Mouse (Mus musculus) embryonic facial prominence, embryonic 11.5 days (tissue): Measurements from ENCODE around the gene Rbfox1. TPM values are rescaled to one million over a fixed set of nuclear protein-coding genes. Genes with fewer than 3 reads are reported as not detected.

Experiments
- ATAC-seq: fragments of 200-750 bp; cut with Nextera tagmentation; replicated peaks from 2 replicates; pipeline ENCODE4 v1.8.0; 2017; ENCODE audit warnings: low read depth; ENCODE audit not compliant: insufficient number of reproducible peaks, low FRiP score, low TSS enrichment
- DNase-seq: peaks from one replicate; pipeline ENCODE4 v3.0.0-alpha.2; 2015; ENCODE audit warnings: low spot score
- H3K27ac ChIP-seq: fragments of 300-500 bp; sonication (generic); replicated peaks from 2 replicates; pipeline ENCODE4 v1.5.1; 2014; ENCODE audit warnings: mild to moderate bottlenecking, low read depth, low read length, control low read depth
- H3K27me3 ChIP-seq: fragments of 300-500 bp; sonication (generic); 2 replicates; pipeline ENCODE4 v1.6.1; 2014; ENCODE audit warnings: mild to moderate bottlenecking, low read length, moderate library complexity, mixed read lengths; ENCODE audit not compliant: control insufficient read depth, insufficient read depth
- H3K36me3 ChIP-seq: fragments of 300-500 bp; sonication (generic); replicated peaks from 2 replicates; pipeline ENCODE4 v1.6.1; 2014; ENCODE audit warnings: low read depth, mild to moderate bottlenecking, low read length, moderate library complexity, mixed read lengths; ENCODE audit not compliant: control insufficient read depth, insufficient read depth
- H3K4me1 ChIP-seq: fragments of 300-500 bp; sonication (generic); 2 replicates; pipeline ENCODE4 v1.6.1; 2014; ENCODE audit warnings: low read length, mixed read lengths; ENCODE audit not compliant: control insufficient read depth, insufficient read depth
- H3K4me2 ChIP-seq: fragments of 300-500 bp; sonication (generic); 2 replicates; pipeline ENCODE4 v1.6.1; 2014; ENCODE audit warnings: low read depth, mild to moderate bottlenecking, control low read depth, low read length, moderate library complexity
- H3K4me3 ChIP-seq: fragments of 300-500 bp; sonication (generic); 2 replicates; pipeline ENCODE4 v1.5.1; 2014; ENCODE audit warnings: low read depth, low read length, control low read depth
- H3K9ac ChIP-seq: fragments of 300-500 bp; sonication (generic); replicated peaks from 2 replicates; pipeline ENCODE4 v1.6.1; 2014; ENCODE audit warnings: mild to moderate bottlenecking, control low read depth, low read length
- H3K9me3 ChIP-seq: fragments of 300-500 bp; sonication (generic); replicated peaks from 2 replicates; pipeline ENCODE4 v1.6.1; 2016; ENCODE audit warnings: mild to moderate bottlenecking, low read length, inconsistent platforms, mixed read lengths; ENCODE audit not compliant: control insufficient read depth
- WGBS: fragments of 180-500 bp; shearing (Covaris S2); extraction: QIAGEN DNeasy Blood & Tissue Kit; methylation state at CpG from one replicate; pipeline ENCODE4 v1.1.7; 2014; 5-methylcytosine and 5-hydroxymethylcytosine counted together
- polyA plus RNA-seq: library from polyadenylated mRNA; unstranded; fragments of >200 nt; fragmentation: Nextera tagmentation; extraction: Ambion mirVana; gene quantifications from 2 replicates; pipeline ENCODE4 v1.2.1, GENCODE M21; 2014

Gene Rbfox1
- polyA plus RNA-seq, 1 experiment from 2014 or later = 4.2 TPM

DNA sequence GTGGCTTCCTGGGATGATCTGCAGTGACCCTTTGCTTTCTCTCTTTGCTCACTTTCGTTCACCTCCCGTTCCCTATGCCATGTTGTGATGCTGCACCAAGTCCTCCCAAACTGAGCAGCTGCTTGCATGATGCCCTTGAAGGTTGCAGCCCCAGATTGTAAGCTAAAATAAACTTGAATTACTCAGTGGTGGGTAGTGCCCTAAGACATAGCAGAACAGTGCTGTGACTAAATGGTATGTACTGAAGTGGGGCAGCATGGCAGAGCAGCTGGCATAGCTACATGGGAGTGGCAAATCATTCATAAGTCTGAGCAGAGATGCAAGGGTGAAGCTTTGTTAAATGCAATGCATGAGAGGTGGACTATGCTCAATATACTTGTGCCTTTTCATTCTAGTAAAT, 307.2 kb downstream of the Rbfox1 start:
- no peaks in the 10 kb centered on the region for H3K27me3 ChIP-seq
- H3K36me3 ChIP-seq = no peaks in the 10 kb centered on the region
- H3K9ac ChIP-seq = no peak overlapping the region
- 72% methylated on average over 2 of the region's 2 CpGs for WGBS
- H3K4me1 ChIP-seq = no peaks in the 10 kb centered on the region
- H3K4me2 ChIP-seq = no peak overlapping the region
- no peak overlapping the region for H3K4me3 ChIP-seq
- H3K9me3 ChIP-seq = no peaks in the 10 kb centered on the region
- DNase-seq = no peak
- H3K27ac ChIP-seq = no peak overlapping the region
- no peak for ATAC-seq

DNA sequence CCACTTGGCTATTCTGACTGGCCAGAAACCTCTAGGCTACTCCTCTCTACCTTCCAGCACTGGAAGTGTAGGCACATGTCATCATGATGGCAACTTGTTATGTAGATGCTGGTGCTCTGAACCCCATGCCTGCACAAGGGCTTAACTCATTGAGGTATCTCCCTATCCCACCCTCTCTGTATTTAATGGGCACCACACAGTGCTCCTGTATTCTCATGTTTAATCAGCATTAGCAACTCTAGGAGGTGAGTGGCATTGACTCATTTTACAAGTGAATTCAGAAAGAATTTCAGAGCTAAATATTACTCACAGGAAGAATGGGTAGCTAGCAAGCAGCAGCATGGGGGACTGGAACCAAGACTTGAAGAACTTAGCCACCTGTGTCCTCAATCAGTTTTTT, 321.3 kb downstream of the Rbfox1 start:
- ATAC-seq (no peak), DNase-seq (no peak)
- Histone ChIP-seq H3K4me2 (no peak overlapping the region), H3K27ac (no peak overlapping the region), H3K4me1 (no peaks in the 10 kb centered on the region), H3K9ac (no peak overlapping the region), H3K4me3 (no peak overlapping the region), H3K36me3 (no peaks in the 10 kb centered on the region), H3K27me3 (no peaks in the 10 kb centered on the region), H3K9me3 (no peaks in the 10 kb centered on the region)

DNA sequence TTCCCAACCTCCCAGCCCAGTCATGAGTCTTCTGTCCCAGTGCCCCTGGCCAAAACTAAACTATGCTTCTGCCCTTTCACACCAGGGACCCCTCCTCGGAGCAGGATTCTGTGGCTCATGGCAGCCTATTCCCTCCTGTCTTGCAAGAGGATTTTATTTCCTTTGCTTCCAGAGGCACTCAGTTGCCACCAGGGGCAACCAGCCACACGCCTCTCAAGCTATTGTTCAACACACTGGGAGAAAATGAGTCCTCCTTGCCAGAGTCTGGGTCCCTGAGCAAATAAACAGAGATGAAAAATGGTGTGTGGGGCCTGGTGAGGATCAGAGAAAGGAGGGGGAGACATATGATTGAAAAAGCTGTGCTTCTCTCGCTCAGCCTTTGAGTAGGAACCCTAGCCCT, 327.8 kb downstream of the Rbfox1 start:
- Histone ChIP-seq H3K27ac (no peak overlapping the region), H3K9me3 (no peaks in the 10 kb centered on the region)

DNA sequence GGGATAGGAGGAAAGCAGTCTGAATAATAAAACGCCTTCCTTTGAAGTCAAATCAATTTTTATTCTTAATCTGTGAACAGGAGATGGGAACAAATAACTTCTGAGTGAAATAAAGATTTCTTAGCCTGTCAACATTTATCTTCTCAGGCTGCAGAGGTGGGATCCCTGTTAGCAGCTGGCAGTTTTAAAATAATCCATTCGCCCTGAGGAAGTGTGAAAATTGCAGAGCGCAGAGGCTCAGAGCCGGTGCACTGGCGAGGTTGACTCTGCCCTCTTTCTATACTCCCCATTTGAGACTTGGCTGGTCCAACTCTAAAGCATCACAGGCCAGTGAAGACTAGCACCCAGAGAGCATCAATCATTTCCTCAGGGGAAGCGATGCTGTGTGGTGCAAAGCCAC, 342.3 kb downstream of the Rbfox1 start:
- no peak overlapping the region for H3K27ac ChIP-seq
- no peak for DNase-seq
- WGBS = 67% methylated on average over 6 of the region's 6 CpGs

More for the DNA sequence above, 327.8 kb downstream of the Rbfox1 start:
- WGBS = 32% methylated on average over 3 of the region's 3 CpGs
- Histone ChIP-seq H3K4me3 (no peak overlapping the region), H3K27me3 (no peaks in the 10 kb centered on the region), H3K4me2 (no peak overlapping the region), H3K36me3 (no peaks in the 10 kb centered on the region), H3K4me1 (no peaks in the 10 kb centered on the region), H3K9ac (no peak overlapping the region)
- DNase-seq (peak; percentile 1), ATAC-seq (no peak)

DNA sequence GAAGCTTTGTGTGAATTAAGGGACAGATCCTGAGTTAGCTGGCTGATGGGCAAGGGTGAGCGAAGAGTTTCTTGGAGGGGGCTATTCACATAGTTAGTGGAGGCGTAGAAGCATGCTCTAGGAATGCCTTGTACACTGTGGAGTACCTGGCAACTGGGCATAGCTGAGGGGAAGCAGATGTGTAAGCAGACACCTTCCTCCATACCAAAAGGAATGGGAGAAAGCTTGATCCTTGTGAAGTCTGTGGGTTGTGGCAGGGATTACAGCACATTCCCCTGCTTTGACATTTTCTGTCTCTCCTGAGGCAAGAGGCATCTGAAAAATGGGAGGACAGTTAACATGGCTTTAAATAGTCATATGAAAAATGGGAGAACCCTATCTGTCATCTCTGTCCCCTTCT, 347.8 kb downstream of the Rbfox1 start:
- Histone ChIP-seq H3K9ac (no peak overlapping the region), H3K4me1 (no peaks in the 10 kb centered on the region), H3K9me3 (no peaks in the 10 kb centered on the region), H3K4me2 (no peak overlapping the region), H3K27me3 (no peaks in the 10 kb centered on the region), H3K36me3 (no peaks in the 10 kb centered on the region), H3K27ac (no peak overlapping the region), H3K4me3 (no peak overlapping the region)
- 90% methylated on average over 2 of the region's 2 CpGs for WGBS
- ATAC-seq (no peak), DNase-seq (no peak)

More for the DNA sequence above, 342.3 kb downstream of the Rbfox1 start:
- Histone ChIP-seq H3K4me2 (no peak overlapping the region), H3K9ac (no peak overlapping the region), H3K27me3 (no peaks in the 10 kb centered on the region), H3K9me3 (no peaks in the 10 kb centered on the region), H3K4me3 (no peak overlapping the region), H3K36me3 (no peaks in the 10 kb centered on the region), H3K4me1 (no peaks in the 10 kb centered on the region)
- ATAC-seq = no peak

DNA sequence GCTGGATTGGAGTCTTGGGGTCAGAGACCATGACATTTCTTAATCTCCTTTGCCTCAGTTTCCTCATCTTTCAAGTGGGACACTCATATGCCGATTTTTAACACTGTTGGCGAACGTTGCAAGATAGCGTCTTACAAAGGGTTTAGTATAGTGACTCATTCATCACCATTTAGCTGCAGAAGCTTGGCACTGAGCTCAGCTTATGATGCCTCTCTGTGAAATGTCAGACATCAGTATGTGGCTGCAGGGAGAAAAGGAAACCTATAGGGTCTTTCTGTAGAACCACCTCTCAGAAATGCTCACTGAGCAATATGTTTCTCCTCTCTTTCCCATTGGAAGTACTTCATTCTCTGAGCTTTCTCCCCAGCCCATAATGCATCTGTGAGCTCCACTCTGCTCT, 356.2 kb downstream of the Rbfox1 start:
- WGBS = 94% methylated on average over 4 of the region's 4 CpGs
- Histone ChIP-seq H3K27me3 (no peaks in the 10 kb centered on the region), H3K9ac (no peak overlapping the region), H3K4me2 (no peak overlapping the region), H3K4me3 (no peak overlapping the region), H3K36me3 (no peaks in the 10 kb centered on the region), H3K4me1 (no peaks in the 10 kb centered on the region), H3K9me3 (no peaks in the 10 kb centered on the region), H3K27ac (no peak overlapping the region)
- ATAC-seq (no peak), DNase-seq (no peak)

DNA sequence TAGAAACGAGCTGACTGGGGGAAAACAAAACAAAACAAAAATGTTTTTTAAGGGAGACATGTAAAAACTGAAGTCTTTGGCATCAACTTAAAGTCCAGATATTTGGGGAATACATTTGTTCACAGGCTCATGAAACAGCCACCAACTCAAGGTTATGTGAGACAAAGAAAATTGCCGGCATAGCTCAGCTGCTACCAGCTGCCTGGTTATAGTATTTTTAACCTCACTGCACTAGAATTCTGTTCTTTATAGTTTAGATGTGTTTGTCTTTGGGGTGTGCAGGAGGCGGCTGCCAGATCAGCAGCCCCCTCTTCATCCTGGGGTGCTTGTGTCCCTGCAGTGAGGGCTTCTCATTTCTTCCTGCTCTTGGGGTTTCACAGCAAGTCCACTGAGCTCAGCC, 357.3 kb downstream of the Rbfox1 start:
- no peak for DNase-seq
- no peaks in the 10 kb centered on the region for H3K27me3 ChIP-seq
- ATAC-seq = no peak
- H3K27ac ChIP-seq = no peak overlapping the region
- H3K36me3 ChIP-seq = no peaks in the 10 kb centered on the region
- H3K4me2 ChIP-seq = no peak overlapping the region
- no peak overlapping the region for H3K9ac ChIP-seq
- no peak overlapping the region for H3K4me3 ChIP-seq
- no peaks in the 10 kb centered on the region for H3K9me3 ChIP-seq
- WGBS = 74% methylated on average over 3 of the region's 3 CpGs
- H3K4me1 ChIP-seq = no peaks in the 10 kb centered on the region

DNA sequence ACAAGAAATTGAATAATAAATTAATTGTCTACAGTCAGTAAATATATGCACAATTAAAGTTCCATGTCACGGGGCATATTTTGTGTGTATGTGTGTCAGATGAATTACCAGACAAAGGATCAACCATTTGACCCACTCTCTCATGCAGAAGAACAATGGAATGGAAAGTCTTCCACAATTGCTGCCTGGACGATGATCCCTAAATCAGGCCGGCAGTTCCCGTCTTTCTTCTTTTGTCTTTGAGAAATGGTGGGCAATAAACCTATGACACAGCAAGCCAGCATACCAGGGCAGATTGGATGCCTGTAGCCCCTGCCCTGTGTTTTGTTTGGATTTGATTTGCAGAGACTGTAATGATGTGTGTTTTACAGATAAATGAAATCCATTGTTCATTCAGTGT, 362.4 kb downstream of the Rbfox1 start:
- WGBS = 76% methylated on average over 4 of the region's 4 CpGs
- H3K4me2 ChIP-seq = no peak overlapping the region
- no peak overlapping the region for H3K4me3 ChIP-seq
- no peak for ATAC-seq
- H3K36me3 ChIP-seq = no peaks in the 10 kb centered on the region
- H3K9ac ChIP-seq = no peak overlapping the region
- no peak overlapping the region for H3K27ac ChIP-seq
- H3K4me1 ChIP-seq = no peaks in the 10 kb centered on the region
- H3K27me3 ChIP-seq = no peaks in the 10 kb centered on the region
- no peak for DNase-seq
- H3K9me3 ChIP-seq = no peaks in the 10 kb centered on the region
